Mouse (Mus musculus): ENCODE measurements around the gene C1ra. TPM values are rescaled to one million over a fixed set of nuclear protein-coding genes. Genes with fewer than 3 reads are reported as not detected.
"Not testable (repeated sequence)": the region's sequence is repeated elsewhere in the genome, so short reads cannot be mapped to it uniquely, and the experiment has no call there.

C1ra gene
- polyA plus RNA-seq, 1 experiment from 2014 or later = 0.12 TPM

DNA sequence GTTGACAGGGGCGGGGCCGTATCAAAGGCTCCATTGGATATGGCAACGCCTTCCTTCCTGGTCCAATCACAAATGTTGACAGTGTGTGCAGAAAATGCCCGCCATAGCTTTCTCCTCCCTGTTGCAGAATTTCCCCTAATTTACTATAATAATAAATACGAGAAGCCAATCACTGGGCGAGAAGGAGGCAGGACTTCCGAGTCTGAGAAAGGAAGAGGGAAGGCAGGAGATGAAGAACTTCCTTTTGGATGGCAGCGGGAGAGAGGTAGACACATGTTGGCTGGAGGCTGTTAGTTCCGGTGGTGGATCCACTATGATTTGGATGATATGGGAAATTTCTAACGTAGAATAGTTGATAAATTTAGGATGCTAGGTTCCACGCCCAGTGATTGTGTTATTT lies 37.6 kb upstream of the C1ra start:
- DNase-seq (no peak), ATAC-seq (ENCODE audit: low FRiP score, low TSS enrichment) (no peak)
- H3K4me2 ChIP-seq (ENCODE audit: low read length) = no peak overlapping the region
- no peaks in the 10 kb centered on the region for H3K27me3 ChIP-seq (ENCODE audit: control insufficient read depth, insufficient read depth, low read length)
- H3K9me3 ChIP-seq (ENCODE audit: control insufficient read depth, low read length) = no peaks in the 10 kb centered on the region
- WGBS = 85% methylated on average over 11 of the region's 11 CpGs
- no peaks in the 10 kb centered on the region for H3K4me1 ChIP-seq (ENCODE audit: control insufficient read depth, insufficient read depth, low read length)
- no peaks in the 10 kb centered on the region for H3K36me3 ChIP-seq (ENCODE audit: control insufficient read depth, insufficient read depth, low read length)
- H3K27ac ChIP-seq (replicated peaks; ENCODE audit: low read depth, low read length) = no peak overlapping the region
- H3K9ac ChIP-seq (replicated peaks; ENCODE audit: low read length) = no peak overlapping the region
- no peak overlapping the region for H3K4me3 ChIP-seq (replicated peaks; ENCODE audit: low read depth, low read length)

DNA sequence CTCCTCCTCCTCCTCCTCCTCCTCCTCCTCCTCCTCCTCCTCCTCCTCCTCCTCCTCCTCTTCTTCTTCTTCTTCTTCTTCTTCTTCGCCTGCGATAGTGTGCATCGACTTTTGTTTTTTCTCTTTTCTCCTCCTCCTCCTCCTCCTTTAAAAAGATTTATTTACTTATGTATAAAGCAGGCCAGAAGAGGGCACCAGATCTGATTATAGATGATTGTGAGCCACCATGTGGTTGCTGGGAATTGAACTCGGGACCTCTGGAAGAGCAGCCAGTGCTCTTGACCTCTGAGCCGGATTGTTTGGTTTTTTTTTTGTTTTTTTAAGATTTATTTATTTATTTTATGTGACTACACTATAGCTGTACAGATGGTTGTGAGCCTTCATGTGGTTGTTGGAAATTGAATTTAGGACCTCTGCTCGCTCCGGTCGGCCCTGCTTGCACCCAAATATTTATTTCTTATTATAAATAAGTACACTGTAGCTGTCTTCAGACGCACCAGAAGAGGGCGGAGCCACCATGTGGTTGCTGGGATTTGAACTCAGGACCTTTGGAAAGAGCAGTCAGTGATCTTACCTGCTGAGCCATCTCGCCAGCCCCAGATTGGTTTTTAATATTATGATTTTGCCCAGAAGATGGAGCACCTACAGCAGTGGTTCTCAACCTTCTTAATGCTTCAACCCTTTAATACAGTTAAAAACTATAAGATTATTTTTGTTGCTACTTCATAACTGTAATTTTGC lies 36.7 kb upstream of the C1ra start:
- not testable (repeated sequence) for H3K4me2 ChIP-seq (ENCODE audit: low read length); H3K36me3 ChIP-seq (ENCODE audit: control insufficient read depth, insufficient read depth, low read length); H3K27ac ChIP-seq (replicated peaks; ENCODE audit: low read depth, low read length); H3K4me1 ChIP-seq (ENCODE audit: control insufficient read depth, insufficient read depth, low read length); H3K9ac ChIP-seq (replicated peaks; ENCODE audit: low read length); DNase-seq; ATAC-seq (ENCODE audit: low FRiP score, low TSS enrichment); H3K4me3 ChIP-seq (replicated peaks; ENCODE audit: low read depth, low read length); H3K27me3 ChIP-seq (ENCODE audit: control insufficient read depth, insufficient read depth, low read length); H3K9me3 ChIP-seq (ENCODE audit: control insufficient read depth, low read length)
- 95% methylated on average over 8 of the region's 11 CpGs for WGBS

DNA sequence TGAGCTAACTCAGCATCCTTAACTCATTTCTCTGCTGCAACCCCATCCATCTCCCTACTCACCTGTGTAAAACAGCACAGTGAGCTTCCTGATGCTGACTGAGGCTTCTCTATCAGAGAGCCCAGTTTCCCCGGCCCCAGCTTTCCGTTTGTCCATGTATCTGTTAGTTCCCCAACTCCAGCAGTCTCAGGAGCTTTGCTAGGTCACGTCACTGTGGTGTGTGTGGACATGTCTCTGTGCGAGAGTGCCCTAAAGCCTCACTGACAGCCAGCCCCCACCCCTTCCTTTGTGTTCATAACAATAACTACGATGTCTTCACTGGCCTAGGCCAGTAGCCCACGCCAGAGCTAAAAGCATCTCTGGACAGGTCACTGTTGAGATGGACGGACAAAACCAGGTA lies 36.0 kb upstream of the C1ra start:
- no peak overlapping the region for H3K4me2 ChIP-seq (ENCODE audit: low read length)
- H3K9ac ChIP-seq (replicated peaks; ENCODE audit: low read length) = no peak overlapping the region
- no peak overlapping the region for H3K4me3 ChIP-seq (replicated peaks; ENCODE audit: low read depth, low read length)
- no peaks in the 10 kb centered on the region for H3K4me1 ChIP-seq (ENCODE audit: control insufficient read depth, insufficient read depth, low read length)
- no peaks in the 10 kb centered on the region for H3K27me3 ChIP-seq (ENCODE audit: control insufficient read depth, insufficient read depth, low read length)
- DNase-seq = no peak
- ATAC-seq (ENCODE audit: low FRiP score, low TSS enrichment) = no peak
- 53% methylated on average over 7 of the region's 7 CpGs for WGBS
- no peaks in the 10 kb centered on the region for H3K9me3 ChIP-seq (ENCODE audit: control insufficient read depth, low read length)
- H3K36me3 ChIP-seq (ENCODE audit: control insufficient read depth, insufficient read depth, low read length) = no peaks in the 10 kb centered on the region
- H3K27ac ChIP-seq (replicated peaks; ENCODE audit: low read depth, low read length) = no peak overlapping the region

GRCm38 (mm10) chr6:124476796-124477195 lies 35.4 kb upstream of the C1ra start:
- Histone ChIP-seq H3K4me1 (ENCODE audit: control insufficient read depth, insufficient read depth, low read length) (no peaks in the 10 kb centered on the region), H3K4me2 (ENCODE audit: low read length) (no peak overlapping the region), H3K27ac (replicated peaks; ENCODE audit: low read depth, low read length) (no peak overlapping the region), H3K9me3 (ENCODE audit: control insufficient read depth, low read length) (no peaks in the 10 kb centered on the region), H3K27me3 (ENCODE audit: control insufficient read depth, insufficient read depth, low read length) (no peaks in the 10 kb centered on the region), H3K4me3 (replicated peaks; ENCODE audit: low read depth, low read length) (no peak overlapping the region), H3K9ac (replicated peaks; ENCODE audit: low read length) (no peak overlapping the region), H3K36me3 (ENCODE audit: control insufficient read depth, insufficient read depth, low read length) (no peaks in the 10 kb centered on the region)
- 85% methylated on average over 11 of the region's 11 CpGs for WGBS
- DNase-seq = no peak
- no peak for ATAC-seq (ENCODE audit: low FRiP score, low TSS enrichment)

DNA sequence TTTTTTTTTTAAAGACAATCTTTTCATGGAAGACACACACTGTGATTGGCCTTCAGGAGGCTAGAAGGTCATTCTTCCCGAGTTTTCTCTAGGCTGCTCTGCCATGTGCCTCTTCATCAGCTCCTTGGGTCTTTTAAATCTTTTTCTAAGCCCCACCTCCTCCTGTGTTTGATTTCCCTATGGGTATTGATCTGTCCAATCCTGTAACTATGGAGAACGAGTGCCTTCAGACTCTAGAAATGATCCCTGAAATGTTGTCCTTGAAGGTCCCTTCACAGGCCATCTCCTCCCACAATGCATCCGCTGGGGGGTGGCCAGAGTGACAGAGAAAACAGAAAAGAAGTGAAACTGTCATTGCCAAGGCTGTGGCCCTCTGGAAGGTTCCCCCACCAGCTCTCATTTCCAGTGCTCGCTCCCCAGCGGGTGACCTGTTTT lies 35.0 kb upstream of the C1ra start:
- no peaks in the 10 kb centered on the region for H3K9me3 ChIP-seq (ENCODE audit: control insufficient read depth, low read length)
- H3K27ac ChIP-seq (replicated peaks; ENCODE audit: low read depth, low read length) = no peak overlapping the region
- ATAC-seq (ENCODE audit: low FRiP score, low TSS enrichment) (no peak), DNase-seq (no peak)
- H3K9ac ChIP-seq (replicated peaks; ENCODE audit: low read length) = no peak overlapping the region
- WGBS = 68% methylated on average over 5 of the region's 5 CpGs
- H3K4me2 ChIP-seq (ENCODE audit: low read length) = no peak overlapping the region
- H3K4me1 ChIP-seq (ENCODE audit: control insufficient read depth, insufficient read depth, low read length) = no peaks in the 10 kb centered on the region
- H3K27me3 ChIP-seq (ENCODE audit: control insufficient read depth, insufficient read depth, low read length) = no peaks in the 10 kb centered on the region
- no peaks in the 10 kb centered on the region for H3K36me3 ChIP-seq (ENCODE audit: control insufficient read depth, insufficient read depth, low read length)
- H3K4me3 ChIP-seq (replicated peaks; ENCODE audit: low read depth, low read length) = no peak overlapping the region

DNA sequence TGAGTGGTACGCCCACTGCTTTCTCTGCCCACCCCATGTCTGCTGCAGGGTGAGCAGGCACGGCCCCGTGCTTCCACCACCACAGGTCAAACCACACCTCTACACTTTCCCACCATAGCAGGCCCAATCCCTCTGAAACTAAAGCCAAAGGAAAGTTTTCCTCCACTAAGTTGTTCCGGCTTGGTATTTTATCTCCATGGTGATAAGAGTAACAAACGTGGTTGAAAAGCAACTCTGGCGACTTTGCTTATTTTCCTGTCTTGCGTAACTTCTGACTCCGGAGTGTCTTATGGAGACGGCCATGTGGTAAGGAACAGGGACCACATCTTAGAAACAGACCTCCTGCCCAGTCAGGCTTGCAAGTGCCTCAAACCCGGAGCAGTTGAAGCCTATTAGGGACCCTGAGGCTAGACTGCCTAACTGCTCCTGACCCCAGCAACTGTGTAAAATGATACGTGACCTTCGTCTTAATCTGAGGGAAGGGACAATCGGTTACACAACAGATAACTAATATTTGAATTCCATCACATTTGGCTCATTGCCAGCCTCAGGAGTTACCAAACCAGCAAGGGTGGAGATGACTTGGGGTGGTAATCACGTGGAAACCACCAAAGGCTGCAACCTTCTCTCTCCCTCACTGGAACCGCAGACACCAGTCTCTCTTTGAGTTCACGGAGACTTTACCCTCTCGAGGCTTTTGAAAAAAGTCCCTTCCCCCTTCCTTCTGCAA lies 34.1 kb upstream of the C1ra start:
- H3K36me3 ChIP-seq (ENCODE audit: control insufficient read depth, insufficient read depth, low read length) = no peaks in the 10 kb centered on the region
- DNase-seq (no peak), ATAC-seq (ENCODE audit: low FRiP score, low TSS enrichment) (no peak)
- no peak overlapping the region for H3K27ac ChIP-seq (replicated peaks; ENCODE audit: low read depth, low read length)
- H3K9ac ChIP-seq (replicated peaks; ENCODE audit: low read length) = no peak overlapping the region
- H3K9me3 ChIP-seq (ENCODE audit: control insufficient read depth, low read length) = no peaks in the 10 kb centered on the region
- H3K4me3 ChIP-seq (replicated peaks; ENCODE audit: low read depth, low read length) = no peak overlapping the region
- WGBS = 84% methylated on average over 17 of the region's 17 CpGs
- H3K4me1 ChIP-seq (ENCODE audit: control insufficient read depth, insufficient read depth, low read length) = no peaks in the 10 kb centered on the region
- no peaks in the 10 kb centered on the region for H3K27me3 ChIP-seq (ENCODE audit: control insufficient read depth, insufficient read depth, low read length)
- H3K4me2 ChIP-seq (ENCODE audit: low read length) = no peak overlapping the region

DNA sequence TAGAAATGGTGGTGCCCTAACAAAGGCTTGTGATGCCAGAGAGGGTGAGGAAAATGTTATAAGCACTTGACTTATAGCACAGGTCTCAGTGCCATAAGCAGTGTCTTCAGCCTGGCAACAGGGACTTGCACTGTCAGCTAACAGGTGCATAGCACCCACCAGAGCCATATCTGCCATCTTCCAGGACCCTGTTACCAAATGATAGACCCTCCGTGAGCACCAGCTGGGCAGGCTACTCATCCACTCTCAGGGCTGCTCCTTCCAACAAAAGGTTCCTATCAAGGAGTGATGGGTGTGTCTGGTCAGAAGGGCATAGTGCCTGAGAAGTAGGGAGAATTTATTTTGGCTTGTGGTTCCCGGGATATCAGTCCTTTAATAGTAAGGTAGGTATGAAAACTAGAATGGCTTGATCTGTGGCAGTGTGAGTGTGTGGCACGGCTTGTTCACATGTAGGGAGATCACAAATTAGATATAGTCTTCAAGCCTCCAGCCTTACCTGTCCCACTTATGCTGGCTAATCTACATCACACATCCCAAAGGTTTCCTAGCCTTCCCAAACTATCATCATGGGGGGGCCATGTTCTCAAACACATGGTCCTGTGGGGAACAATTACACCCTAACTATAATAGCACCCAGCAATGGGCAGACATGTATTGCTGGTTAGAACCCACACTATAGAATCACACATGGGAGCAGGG lies 33.2 kb upstream of the C1ra start:
- H3K27me3 ChIP-seq (ENCODE audit: control insufficient read depth, insufficient read depth, low read length) = no peaks in the 10 kb centered on the region
- H3K4me2 ChIP-seq (ENCODE audit: low read length) = no peak overlapping the region
- H3K27ac ChIP-seq (replicated peaks; ENCODE audit: low read depth, low read length) = no peak overlapping the region
- H3K4me1 ChIP-seq (ENCODE audit: control insufficient read depth, insufficient read depth, low read length) = no peaks in the 10 kb centered on the region
- no peaks in the 10 kb centered on the region for H3K36me3 ChIP-seq (ENCODE audit: control insufficient read depth, insufficient read depth, low read length)
- ATAC-seq (ENCODE audit: low FRiP score, low TSS enrichment) (no peak), DNase-seq (no peak)
- no peak overlapping the region for H3K9ac ChIP-seq (replicated peaks; ENCODE audit: low read length)
- WGBS = 89% methylated on average over 3 of the region's 3 CpGs
- H3K4me3 ChIP-seq (replicated peaks; ENCODE audit: low read depth, low read length) = no peak overlapping the region
- no peaks in the 10 kb centered on the region for H3K9me3 ChIP-seq (ENCODE audit: control insufficient read depth, low read length)

GRCm38 (mm10) chr6:124479573-124479930 lies 32.7 kb upstream of the C1ra start:
- no peak overlapping the region for H3K9ac ChIP-seq (replicated peaks; ENCODE audit: low read length)
- no peak overlapping the region for H3K4me3 ChIP-seq (replicated peaks; ENCODE audit: low read depth, low read length)
- H3K36me3 ChIP-seq (ENCODE audit: control insufficient read depth, insufficient read depth, low read length) = no peaks in the 10 kb centered on the region
- DNase-seq (no peak), ATAC-seq (ENCODE audit: low FRiP score, low TSS enrichment) (no peak)
- no peaks in the 10 kb centered on the region for H3K4me1 ChIP-seq (ENCODE audit: control insufficient read depth, insufficient read depth, low read length)
- 94% methylated on average over 3 of the region's 3 CpGs for WGBS
- H3K27ac ChIP-seq (replicated peaks; ENCODE audit: low read depth, low read length) = no peak overlapping the region
- no peaks in the 10 kb centered on the region for H3K9me3 ChIP-seq (ENCODE audit: control insufficient read depth, low read length)
- no peak overlapping the region for H3K4me2 ChIP-seq (ENCODE audit: low read length)
- H3K27me3 ChIP-seq (ENCODE audit: control insufficient read depth, insufficient read depth, low read length) = no peaks in the 10 kb centered on the region

Measured in midbrain, embryonic 14.5 days (tissue).